Mouse (Mus musculus) liver, postnatal 0 days (tissue): Measurements from ENCODE around the gene Hhex.

Experiments used
- CTCF ChIP-seq: sonication (generic); IDR thresholded peaks from 2 replicates; pipeline ENCODE4 v1.5.1; 2016; ENCODE audit warnings: antibody characterized with exemption, low read depth
- EP300 ChIP-seq: IDR thresholded peaks from 2 replicates; pipeline ENCODE4 v1.6.1; 2016; ENCODE audit warnings: antibody characterized with exemption, low read depth, mild to moderate bottlenecking

GRCm38 (mm10) chr19:37458013-37458412 lies 23.4 kb downstream of the Hhex start:
- TF ChIP-seq CTCF (no peak), EP300 (no peak)
